Mouse (Mus musculus): Measurements from ENCODE around the gene Plscr2.

Gene Plscr2

GRCm38 (mm10) chr9:92275486-92276207 is at the start of gene Plscr2:
Plscr2 (plus strand) TSS chr9:92275602.
- DNase-seq (ENCODE audit: low read depth, low spot score), result peak; percentile 65

GRCm38 (mm10) chr9:92226127-92226655 is 49.2 kb upstream of the Plscr2 start:
- no peak for DNase-seq (ENCODE audit: low read depth, low spot score)

GRCm38 (mm10) chr9:92226795-92227194 is 48.6 kb upstream of the Plscr2 start:
- no peak for DNase-seq (ENCODE audit: low read depth, low spot score)

- no peak for DNase-seq (ENCODE audit: low read depth, low spot score)
Measured at GRCm38 (mm10) chr9:92228867-92229832, 46.3 kb upstream of the Plscr2 start.

GRCm38 (mm10) chr9:92229833-92230205 is 45.6 kb upstream of the Plscr2 start:
- no peak for DNase-seq (ENCODE audit: low read depth, low spot score)

- no peak for DNase-seq (ENCODE audit: low read depth, low spot score)
Measured at GRCm38 (mm10) chr9:92234901-92235458, 40.4 kb upstream of the Plscr2 start.

- no peak for DNase-seq (ENCODE audit: low read depth, low spot score)
Measured at GRCm38 (mm10) chr9:92248773-92249446, 26.5 kb upstream of the Plscr2 start.

- no peak for DNase-seq (ENCODE audit: low read depth, low spot score)
Measured at GRCm38 (mm10) chr9:92249447-92249852, 26.0 kb upstream of the Plscr2 start, which contains the start of gene Plscr1. Plscr1 (plus strand) TSS chr9:92249750.

- DNase-seq (ENCODE audit: low read depth, low spot score), result peak; percentile 96
Measured at GRCm38 (mm10) chr9:92249987-92250772, 25.2 kb upstream of the Plscr2 start.

GRCm38 (mm10) chr9:92252718-92253117 is 22.7 kb upstream of the Plscr2 start:
- no peak for DNase-seq (ENCODE audit: low read depth, low spot score)

GRCm38 (mm10) chr9:92253585-92254321 is 21.6 kb upstream of the Plscr2 start:
- no peak for DNase-seq (ENCODE audit: low read depth, low spot score)

- DNase-seq (ENCODE audit: low read depth, low spot score), result peak; percentile 94
Measured at GRCm38 (mm10) chr9:92260481-92261159, 14.8 kb upstream of the Plscr2 start.

GRCm38 (mm10) chr9:92265719-92266118 is 9.7 kb upstream of the Plscr2 start:
- DNase-seq (ENCODE audit: low read depth, low spot score), result no peak

- DNase-seq (ENCODE audit: low read depth, low spot score), result no peak
Measured at GRCm38 (mm10) chr9:92266558-92267171, 8.7 kb upstream of the Plscr2 start.

- no peak for DNase-seq (ENCODE audit: low read depth, low spot score)
Measured at GRCm38 (mm10) chr9:92267732-92268131, 7.7 kb upstream of the Plscr2 start.

GRCm38 (mm10) chr9:92269829-92270404 is 5.5 kb upstream of the Plscr2 start:
- no peak for DNase-seq (ENCODE audit: low read depth, low spot score)

- DNase-seq (ENCODE audit: low read depth, low spot score), result peak; percentile 56
Measured at GRCm38 (mm10) chr9:92270927-92271326, 4.5 kb upstream of the Plscr2 start.

- DNase-seq (ENCODE audit: low read depth, low spot score), result no peak
Measured at GRCm38 (mm10) chr9:92272650-92273049, 2.8 kb upstream of the Plscr2 start.

Measured in ZHBTc4 (cell line).